Mouse (Mus musculus): ENCODE measurements at regions not wholly inside any gene's neighbourhood (a gene's known extent, or its start where the extent isn't known, plus 50 kb on each side); places are given as distances from the start of the nearest gene placed in this dataset.
"Not testable (repeated sequence)": the region's sequence is repeated elsewhere in the genome, so short reads cannot be mapped to it uniquely, and the experiment has no call there.

- no peak for DNase-seq (ENCODE audit: low spot score in 2 of 2)
Observed at GRCm38 (mm10) chr1:47646681-47647080, 754.0 kb upstream of the Slc39a10 start.

DNA sequence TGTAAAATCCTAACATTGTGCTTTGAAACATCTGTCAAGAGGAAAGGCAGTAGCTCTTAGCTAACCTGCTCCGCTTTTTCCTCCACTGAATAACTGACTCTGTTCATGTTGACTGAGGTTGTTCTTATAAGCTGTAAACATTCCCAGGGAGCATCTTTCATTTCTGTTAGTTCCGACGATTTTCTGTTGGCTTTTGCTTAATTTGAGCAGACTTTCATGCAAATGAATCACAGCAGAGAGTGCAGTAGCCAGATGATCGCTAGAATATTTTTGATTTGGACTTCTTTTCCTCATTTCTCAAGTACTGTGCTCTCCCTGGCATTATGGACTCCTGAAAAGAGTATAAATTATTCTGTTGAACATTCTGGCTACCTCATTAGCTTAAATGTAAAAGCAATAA is 713.9 kb upstream of the Slc39a10 start:
- DNase-seq (ENCODE audit: low spot score in 2 of 2) = no peak

- no peak for DNase-seq (ENCODE audit: low spot score in 2 of 2)
Observed at GRCm38 (mm10) chr1:47603989-47604360, 711.3 kb upstream of the Slc39a10 start.

DNA sequence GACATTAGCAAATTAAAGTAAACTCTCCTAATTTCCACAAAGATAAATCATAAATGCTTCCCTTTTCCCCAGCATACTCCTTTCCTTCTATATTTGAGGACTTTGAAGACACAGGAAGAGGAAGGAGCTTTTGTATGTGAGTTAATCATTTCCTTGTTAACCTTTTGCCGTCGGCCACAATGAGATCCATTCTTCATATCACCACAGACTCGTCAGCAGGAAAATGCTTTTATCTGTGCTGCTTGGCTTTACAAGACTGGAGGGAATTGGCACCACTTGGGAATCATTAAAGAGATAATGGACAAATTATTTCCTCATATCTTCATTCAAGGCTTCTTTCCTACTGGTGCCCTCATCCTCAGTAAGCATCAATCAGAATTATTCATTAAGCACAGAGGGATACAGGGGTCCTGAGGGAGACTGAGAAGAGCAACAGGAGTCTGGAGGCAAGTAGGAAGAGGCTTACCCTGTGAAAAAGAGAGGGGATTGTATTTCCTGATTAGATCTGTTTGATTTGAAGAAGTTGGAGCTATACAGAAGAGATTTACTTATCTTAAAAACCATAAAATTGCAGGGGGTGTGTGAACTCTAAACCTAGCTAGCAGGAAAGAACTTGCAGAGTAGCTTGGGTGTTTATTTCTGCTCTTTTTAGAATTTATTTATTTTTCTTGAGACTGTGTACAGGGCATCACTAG is 710.8 kb upstream of the Slc39a10 start:
- DNase-seq (ENCODE audit: low spot score in 2 of 2) = no peak

GRCm38 (mm10) chr1:47593641-47594040 is 701.0 kb upstream of the Slc39a10 start:
- DNase-seq (ENCODE audit: low spot score in 2 of 2) = not testable (repeated sequence)

DNA sequence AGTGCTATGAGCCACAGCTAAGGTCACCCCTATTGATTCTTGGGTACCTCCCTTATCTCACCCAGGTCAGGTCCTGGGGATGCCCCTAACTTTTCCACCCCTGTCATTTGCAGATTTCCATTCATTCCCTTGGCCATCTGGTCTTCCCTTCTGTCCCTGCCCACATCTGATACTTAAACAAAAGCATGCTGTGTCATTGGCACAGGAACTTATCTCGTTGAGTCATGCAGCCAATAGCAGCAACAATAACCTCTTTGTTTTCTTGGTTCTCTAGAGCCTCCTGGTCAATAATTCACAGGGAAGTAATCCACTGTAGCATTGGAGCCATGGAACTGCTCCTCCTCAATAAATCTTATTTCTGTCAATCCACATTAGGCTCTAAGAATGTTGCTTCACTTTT is 653.0 kb upstream of the Slc39a10 start:
- no peak for DNase-seq (ENCODE audit: low spot score in 2 of 2)

DNA sequence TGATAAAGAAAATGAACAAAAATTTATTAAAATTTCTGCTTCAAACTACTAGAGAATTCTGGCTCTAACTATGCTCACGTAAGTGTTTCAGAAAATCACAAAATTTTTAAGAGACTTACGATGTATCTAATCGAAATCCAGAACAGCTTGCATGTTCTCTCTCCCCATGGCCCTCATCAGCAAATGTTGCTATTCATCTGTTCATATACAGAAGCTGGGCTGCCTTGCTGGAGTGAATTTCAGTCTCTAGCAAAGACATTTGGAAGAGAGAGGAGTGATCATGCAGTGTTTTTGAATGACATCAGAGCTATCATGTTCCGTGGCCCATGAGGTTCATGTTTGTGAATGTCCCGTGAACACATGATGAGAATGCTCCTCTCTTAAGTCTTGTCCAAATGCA is 618.8 kb upstream of the Slc39a10 start:
- no peak for DNase-seq (ENCODE audit: low spot score in 2 of 2)

GRCm38 (mm10) chr1:47507801-47508200 is 615.1 kb upstream of the Slc39a10 start:
- no peak for DNase-seq (ENCODE audit: low spot score in 2 of 2)

DNA sequence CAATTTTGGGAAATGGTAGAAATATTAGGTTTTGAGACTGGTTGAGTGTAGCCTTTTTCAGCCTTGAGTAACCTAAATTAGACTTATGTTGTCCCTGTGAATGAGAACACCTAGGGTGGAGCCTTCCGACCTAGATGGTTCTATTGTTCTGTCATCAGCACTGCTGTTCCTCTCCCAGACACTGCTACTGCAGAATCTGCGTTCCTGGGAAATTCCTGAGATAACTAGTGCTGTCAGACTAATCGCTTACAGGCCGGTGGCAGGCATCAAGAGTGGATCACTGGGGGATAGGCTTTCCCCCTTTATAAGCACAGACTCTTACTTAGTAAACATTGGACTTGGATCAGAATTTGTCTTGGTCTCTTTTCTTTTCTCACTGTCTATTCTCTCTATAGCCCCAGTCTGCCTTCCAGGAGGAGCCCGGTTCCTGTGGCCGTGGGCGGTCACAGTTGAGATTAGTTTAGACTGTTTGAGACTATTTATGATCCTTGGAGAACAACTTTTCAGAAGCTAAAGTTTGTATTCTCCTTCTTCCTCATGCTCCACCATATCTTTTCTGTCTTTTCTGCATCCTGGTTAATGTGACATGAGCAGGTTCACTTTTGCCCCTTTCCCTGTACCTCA is 596.0 kb upstream of the Slc39a10 start:
- DNase-seq (ENCODE audit: low spot score in 2 of 2) = no peak

- DNase-seq (ENCODE audit: low spot score in 2 of 2) = no peak
Observed at GRCm38 (mm10) chr1:47486087-47486486, 593.4 kb upstream of the Slc39a10 start.

DNA sequence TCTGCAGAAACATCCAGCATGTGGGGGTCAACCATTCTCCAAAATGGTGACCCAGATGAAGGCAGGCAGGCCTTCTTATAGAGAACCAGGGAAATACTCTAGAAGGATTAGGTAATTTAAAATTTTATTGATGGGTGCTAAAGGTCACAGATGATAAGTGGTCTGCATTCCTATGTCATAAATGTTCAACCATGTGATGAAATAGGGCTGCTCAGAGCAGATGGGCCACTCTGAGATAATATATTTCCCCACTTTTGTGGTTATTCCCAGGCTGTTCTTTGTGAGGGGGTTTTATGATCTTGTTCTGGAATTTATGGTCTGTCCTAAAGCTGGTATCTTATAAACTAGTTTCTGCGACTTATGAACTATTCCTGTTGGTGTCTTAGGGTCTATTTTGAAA is 586.4 kb upstream of the Slc39a10 start:
- no peak for DNase-seq (ENCODE audit: low spot score in 2 of 2)

DNA sequence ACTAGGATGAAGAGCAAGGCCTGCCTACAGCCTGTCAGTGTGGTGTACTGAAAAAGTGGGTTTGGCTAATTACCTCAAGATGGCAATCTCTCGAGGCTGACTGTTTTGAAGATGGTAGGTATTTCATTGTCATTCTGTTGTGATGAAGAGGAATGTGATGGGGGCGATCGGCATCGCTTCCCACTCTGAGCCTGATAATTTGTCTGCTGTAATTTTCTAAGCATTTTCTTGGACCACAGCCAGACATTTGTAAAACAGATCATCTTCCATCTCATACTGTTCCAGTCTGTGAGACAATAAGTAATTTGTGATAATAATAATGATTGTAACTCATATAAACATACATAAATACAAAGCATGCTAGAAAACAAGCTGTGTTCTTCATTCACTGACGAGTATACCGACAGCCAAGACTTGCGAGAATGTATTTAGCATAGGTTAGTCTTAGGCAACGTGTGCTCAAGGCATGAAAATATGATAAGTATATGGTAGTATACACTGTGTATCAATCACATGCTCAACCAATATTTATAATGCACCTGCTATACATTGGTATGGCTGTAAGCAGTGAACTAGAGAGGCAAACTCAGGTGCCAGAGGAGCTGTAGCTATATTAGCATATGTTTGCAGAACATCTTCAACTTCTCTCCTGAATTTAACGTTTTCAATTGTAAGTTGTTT is 574.1 kb upstream of the Slc39a10 start:
- DNase-seq (ENCODE audit: low spot score in 2 of 2) = no peak

DNA sequence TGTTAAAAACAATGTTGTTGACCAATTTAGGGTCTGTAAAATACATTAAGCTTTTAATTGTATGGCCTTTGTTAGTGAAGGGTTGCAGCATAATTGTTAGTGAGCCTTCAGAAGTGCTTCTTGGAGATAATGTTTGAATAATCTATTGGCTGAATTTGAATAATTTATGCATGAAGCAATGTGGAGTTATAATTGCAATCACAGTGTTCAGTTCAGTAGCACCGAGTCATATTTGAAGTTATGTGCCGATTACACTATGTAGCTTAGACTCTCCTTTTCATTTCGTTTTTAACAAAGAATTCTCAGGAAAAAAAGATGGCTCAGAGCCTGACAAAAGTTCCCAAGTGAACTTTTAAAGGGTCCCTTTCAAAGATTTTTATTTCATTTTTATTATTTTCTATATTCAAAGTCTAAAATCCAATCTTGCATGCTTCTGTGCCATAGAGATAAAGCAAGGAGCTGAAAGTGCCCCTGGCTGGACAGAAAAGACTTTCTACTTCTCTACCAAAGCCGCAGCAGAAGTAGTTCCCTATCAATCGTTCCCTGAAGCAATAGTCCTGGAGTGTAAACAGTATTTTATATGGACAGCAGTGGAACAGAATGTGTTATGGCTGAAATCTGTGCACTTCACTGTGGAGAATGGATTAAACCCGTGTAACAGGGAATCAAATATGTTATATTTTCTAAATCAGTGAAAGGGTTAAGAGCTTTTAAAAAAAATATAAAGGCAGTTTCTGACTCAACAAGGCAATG is 556.3 kb upstream of the Slc39a10 start:
- DNase-seq (ENCODE audit: low spot score in 2 of 2) = no peak

- no peak for DNase-seq (ENCODE audit: low spot score in 2 of 2)
Observed at GRCm38 (mm10) chr1:47448070-47448469, 555.4 kb upstream of the Slc39a10 start.

GRCm38 (mm10) chr1:47446021-47446420 is 553.4 kb upstream of the Slc39a10 start:
- no peak for DNase-seq (ENCODE audit: low spot score in 2 of 2)

- no peak for DNase-seq (ENCODE audit: low spot score in 2 of 2)
Observed at GRCm38 (mm10) chr1:47432829-47433228, 540.2 kb upstream of the Slc39a10 start.

DNA sequence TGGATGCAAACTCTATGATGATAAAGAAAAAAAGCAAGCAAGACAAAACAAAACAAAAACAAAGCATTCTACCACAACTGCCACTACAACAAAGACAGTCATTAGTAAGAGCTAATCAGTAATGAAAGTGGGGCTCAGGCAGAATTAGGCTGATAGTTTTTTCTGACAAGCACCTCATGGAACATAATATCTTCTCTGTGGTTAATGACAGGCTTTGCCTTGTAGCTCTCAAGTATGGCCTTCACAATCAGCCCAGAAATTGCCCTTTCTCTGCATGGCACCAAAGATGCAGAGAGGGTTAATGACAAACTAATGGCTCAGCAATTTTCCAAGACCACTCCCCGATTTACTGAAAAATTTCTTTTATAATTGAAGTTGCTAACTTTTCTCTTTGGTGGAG is 512.5 kb upstream of the Slc39a10 start:
- DNase-seq (ENCODE audit: low spot score in 2 of 2) = no peak

- no peak for DNase-seq (ENCODE audit: low spot score in 2 of 2)
Observed at GRCm38 (mm10) chr1:47386579-47386978, 493.9 kb upstream of the Slc39a10 start.

DNA sequence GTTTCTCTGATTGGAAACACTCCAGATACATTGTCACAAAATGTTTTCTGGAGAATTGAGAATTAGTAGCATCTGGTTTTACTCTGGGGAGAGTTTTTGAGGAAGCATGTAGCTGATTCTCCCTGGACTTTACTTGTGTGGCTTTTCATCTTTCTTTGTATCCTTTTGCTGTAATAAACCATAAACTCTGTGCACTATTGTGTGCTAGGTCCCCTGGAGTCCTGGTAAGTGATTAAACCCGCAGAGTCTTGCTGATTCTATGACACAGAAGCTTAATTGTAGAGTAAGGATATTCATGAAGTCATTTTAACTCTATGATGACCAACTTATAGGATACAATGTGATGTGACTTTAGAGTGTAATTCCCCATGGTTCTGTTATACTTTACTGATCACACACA is 486.1 kb upstream of the Slc39a10 start:
- no peak for DNase-seq (ENCODE audit: low spot score in 2 of 2)

- DNase-seq (ENCODE audit: low spot score in 2 of 2) = no peak
Observed at GRCm38 (mm10) chr1:47339718-47340439, 447.2 kb upstream of the Slc39a10 start.

DNA sequence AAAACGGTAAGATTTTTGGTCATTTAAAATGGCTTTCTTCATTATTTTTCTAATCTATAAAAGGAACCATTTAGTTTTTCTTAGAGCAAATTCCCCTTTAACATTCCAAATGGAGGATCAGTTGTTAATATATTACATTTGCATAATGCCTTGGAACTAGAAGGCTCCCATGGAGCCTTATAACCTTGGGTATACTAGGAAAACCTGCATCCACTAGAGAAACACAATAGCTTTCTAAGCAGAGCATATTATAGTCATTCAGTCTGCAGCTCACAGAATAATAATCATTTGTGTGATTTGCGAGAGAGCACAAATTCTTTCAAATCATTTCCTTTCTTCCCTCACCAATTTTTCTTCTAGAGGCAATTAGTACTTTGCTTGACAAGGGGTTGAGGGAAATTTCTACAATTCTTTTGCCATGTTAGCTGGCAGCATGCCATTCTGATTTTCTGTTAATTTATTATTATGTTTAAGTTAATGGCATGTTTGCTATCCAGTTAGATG is 418.0 kb upstream of the Slc39a10 start:
- DNase-seq (ENCODE audit: low spot score in 2 of 2) = no peak

GRCm38 (mm10) chr1:47306961-47307360 is 414.3 kb upstream of the Slc39a10 start:
- no peak for DNase-seq (ENCODE audit: low spot score in 2 of 2)
